Mouse (Mus musculus): ENCODE measurements at regions not wholly inside any gene's neighbourhood (a gene's known extent, or its start where the extent isn't known, plus 50 kb on each side); places are given as distances from the start of the nearest gene placed in this dataset.

DNA sequence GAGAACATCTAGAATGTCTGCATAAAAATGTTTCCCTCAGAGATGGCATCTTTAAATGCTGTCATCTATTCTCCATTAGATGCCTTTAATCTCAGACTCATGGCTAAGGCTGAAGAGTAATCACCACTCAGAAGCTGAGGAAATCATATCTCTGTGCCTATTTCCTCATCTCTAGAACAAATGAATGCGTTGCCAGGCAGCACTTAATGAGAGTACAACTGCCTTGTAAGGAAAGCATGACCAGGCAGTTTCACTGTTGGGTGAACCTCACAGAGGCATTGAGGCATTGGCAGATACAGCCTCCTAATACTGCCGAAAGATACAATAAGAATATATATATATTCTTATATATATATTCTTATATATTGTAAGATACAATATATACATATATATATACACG, 137.3 kb downstream of the Samd5 start:
- Histone ChIP-seq H3K79me2 (ENCODE audit: control insufficient read depth, insufficient read depth) (no peaks in the 10 kb centered on the region), H3K36me3 (ENCODE audit: control insufficient read depth, insufficient read depth) (no peaks in the 10 kb centered on the region), H3ac (ENCODE audit: control insufficient read depth, insufficient read length) (no peak overlapping the region), H3K4me2 (ENCODE audit: low read depth) (no peak overlapping the region), H3K4me3 (no peak overlapping the region), H3K27me3 (ENCODE audit: control insufficient read depth, insufficient read depth, insufficient read length) (no peaks in the 10 kb centered on the region)
- TF ChIP-seq CEBPB (IDR thresholded peaks at IDR 0.05; ENCODE audit: insufficient read depth, poor library complexity, severe bottlenecking) (no peak), USF1 (IDR thresholded peaks at IDR 0.05; ENCODE audit: low read depth) (no peak), REST (IDR thresholded peaks at IDR 0.05; ENCODE audit: insufficient read depth, insufficient read length) (no peak), MAX (IDR thresholded peaks at IDR 0.05; ENCODE audit: low read depth) (no peak), TCF12 (IDR thresholded peaks at IDR 0.05; ENCODE audit: insufficient read depth, poor library complexity, severe bottlenecking) (no peak), TCF3 (IDR thresholded peaks at IDR 0.05; ENCODE audit: insufficient read length, low read depth) (no peak), MYOG (IDR thresholded peaks at IDR 0.05; ENCODE audit: control insufficient read depth in 1 of 3, insufficient read depth in 1 of 3, insufficient read length in 2 of 3, low read depth in 2 of 3) (no peak), SRF (IDR thresholded peaks at IDR 0.05; ENCODE audit: control insufficient read depth, insufficient read length, low read depth) (no peak), E2F4 (IDR thresholded peaks at IDR 0.05; ENCODE audit: insufficient read depth) (no peak)

DNA sequence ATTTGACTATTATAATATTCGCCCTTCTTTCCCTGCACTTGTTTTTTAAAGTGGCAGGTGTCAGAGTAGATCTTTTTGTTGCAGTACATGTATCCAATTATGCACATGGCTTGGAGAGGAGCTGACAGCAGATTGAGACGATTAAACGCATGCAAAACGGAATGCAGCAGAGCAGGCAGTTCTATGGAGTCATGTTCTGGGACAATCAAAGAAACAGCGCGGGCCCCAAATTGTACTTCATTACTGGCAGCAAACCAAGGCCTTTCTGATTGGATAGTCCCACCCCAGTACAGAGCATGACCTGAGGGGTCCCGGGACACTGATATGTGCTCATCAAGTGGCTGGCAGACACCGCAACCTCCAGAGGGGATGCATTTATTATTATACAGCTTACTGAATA, 140.5 kb downstream of the Samd5 start:
- no peak overlapping the region for H3K4me3 ChIP-seq
- no peak overlapping the region for H3K4me2 ChIP-seq (ENCODE audit: low read depth)
- TF ChIP-seq REST (IDR thresholded peaks at IDR 0.05; ENCODE audit: insufficient read depth, insufficient read length) = no peak
- TF ChIP-seq POLR2A (IDR thresholded peaks at IDR 0.05; ENCODE audit: insufficient read length, low read depth) = no peak
- no peak for TF ChIP-seq USF1 (IDR thresholded peaks at IDR 0.05; ENCODE audit: low read depth)
- TF ChIP-seq MYOD1 (IDR thresholded peaks at IDR 0.05; ENCODE audit: control insufficient read depth in 1 of 3, insufficient read length in 2 of 3, low read depth in 2 of 3) = no peak
- TF ChIP-seq E2F4 (IDR thresholded peaks at IDR 0.05; ENCODE audit: insufficient read depth) = no peak
- no peak for TF ChIP-seq TCF3 (IDR thresholded peaks at IDR 0.05; ENCODE audit: insufficient read length, low read depth)
- TF ChIP-seq MAX (IDR thresholded peaks at IDR 0.05; ENCODE audit: low read depth) = no peak
- TF ChIP-seq SRF (IDR thresholded peaks at IDR 0.05; ENCODE audit: control insufficient read depth, insufficient read length, low read depth) = no peak
- no peak for TF ChIP-seq CEBPB (IDR thresholded peaks at IDR 0.05; ENCODE audit: insufficient read depth, poor library complexity, severe bottlenecking)
- no peak for TF ChIP-seq MYOG (IDR thresholded peaks at IDR 0.05; ENCODE audit: control insufficient read depth in 1 of 3, insufficient read depth in 1 of 3, insufficient read length in 2 of 3, low read depth in 2 of 3)
- TF ChIP-seq TCF12 (IDR thresholded peaks at IDR 0.05; ENCODE audit: insufficient read depth, poor library complexity, severe bottlenecking) = no peak
- no peak for TF ChIP-seq POLR2AphosphoS2 (IDR thresholded peaks at IDR 0.05; ENCODE audit: insufficient read length, low read depth)
- no peaks in the 10 kb centered on the region for H3K79me2 ChIP-seq (ENCODE audit: control insufficient read depth, insufficient read depth)
- H3ac ChIP-seq (ENCODE audit: control insufficient read depth, insufficient read length) = no peak overlapping the region
- H3K36me3 ChIP-seq (ENCODE audit: control insufficient read depth, insufficient read depth) = no peaks in the 10 kb centered on the region
- H3K27me3 ChIP-seq (ENCODE audit: control insufficient read depth, insufficient read depth, insufficient read length) = no peaks in the 10 kb centered on the region

DNA sequence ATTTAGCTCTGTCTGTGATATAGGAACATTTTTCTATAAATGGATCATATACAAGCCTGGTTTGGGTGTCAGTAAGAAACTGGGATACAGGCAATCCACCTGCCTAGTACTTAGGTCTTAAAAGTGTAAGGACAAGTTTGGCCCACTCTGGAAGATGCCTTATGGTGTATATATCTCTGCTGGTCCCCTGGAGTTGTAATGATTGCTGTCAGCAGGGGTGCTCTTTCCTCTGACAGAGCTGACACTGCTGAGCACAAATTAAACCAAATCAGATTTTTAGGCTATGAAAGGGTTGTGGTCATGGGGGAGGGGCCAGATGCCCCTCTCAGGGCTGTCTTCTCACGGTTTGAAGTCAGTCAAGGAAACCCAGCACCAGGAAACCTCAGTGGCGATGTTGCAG, 141.7 kb downstream of the Samd5 start:
- H3ac ChIP-seq (ENCODE audit: control insufficient read depth, insufficient read length) = no peak overlapping the region
- H3K36me3 ChIP-seq (ENCODE audit: control insufficient read depth, insufficient read depth) = no peaks in the 10 kb centered on the region
- H3K27me3 ChIP-seq (ENCODE audit: control insufficient read depth, insufficient read depth, insufficient read length) = no peaks in the 10 kb centered on the region
- no peak overlapping the region for H3K4me2 ChIP-seq (ENCODE audit: low read depth)
- no peak for TF ChIP-seq SRF (IDR thresholded peaks at IDR 0.05; ENCODE audit: control insufficient read depth, insufficient read length, low read depth)
- TF ChIP-seq POLR2A (IDR thresholded peaks at IDR 0.05; ENCODE audit: insufficient read length, low read depth) = no peak
- no peak for TF ChIP-seq USF1 (IDR thresholded peaks at IDR 0.05; ENCODE audit: low read depth)
- TF ChIP-seq CEBPB (IDR thresholded peaks at IDR 0.05; ENCODE audit: insufficient read depth, poor library complexity, severe bottlenecking) = no peak
- TF ChIP-seq TCF3 (IDR thresholded peaks at IDR 0.05; ENCODE audit: insufficient read length, low read depth) = no peak
- no peak for TF ChIP-seq E2F4 (IDR thresholded peaks at IDR 0.05; ENCODE audit: insufficient read depth)
- TF ChIP-seq REST (IDR thresholded peaks at IDR 0.05; ENCODE audit: insufficient read depth, insufficient read length) = no peak
- TF ChIP-seq POLR2AphosphoS2 (IDR thresholded peaks at IDR 0.05; ENCODE audit: insufficient read length, low read depth) = no peak
- TF ChIP-seq MYOG (IDR thresholded peaks at IDR 0.05; ENCODE audit: control insufficient read depth in 1 of 3, insufficient read depth in 1 of 3, insufficient read length in 2 of 3, low read depth in 2 of 3) = no peak
- no peak for TF ChIP-seq MAX (IDR thresholded peaks at IDR 0.05; ENCODE audit: low read depth)
- TF ChIP-seq MYOD1 (IDR thresholded peaks at IDR 0.05; ENCODE audit: control insufficient read depth in 1 of 3, insufficient read length in 2 of 3, low read depth in 2 of 3) = no peak
- TF ChIP-seq TCF12 (IDR thresholded peaks at IDR 0.05; ENCODE audit: insufficient read depth, poor library complexity, severe bottlenecking) = no peak
- no peak overlapping the region for H3K4me3 ChIP-seq
- H3K79me2 ChIP-seq (ENCODE audit: control insufficient read depth, insufficient read depth) = no peaks in the 10 kb centered on the region

DNA sequence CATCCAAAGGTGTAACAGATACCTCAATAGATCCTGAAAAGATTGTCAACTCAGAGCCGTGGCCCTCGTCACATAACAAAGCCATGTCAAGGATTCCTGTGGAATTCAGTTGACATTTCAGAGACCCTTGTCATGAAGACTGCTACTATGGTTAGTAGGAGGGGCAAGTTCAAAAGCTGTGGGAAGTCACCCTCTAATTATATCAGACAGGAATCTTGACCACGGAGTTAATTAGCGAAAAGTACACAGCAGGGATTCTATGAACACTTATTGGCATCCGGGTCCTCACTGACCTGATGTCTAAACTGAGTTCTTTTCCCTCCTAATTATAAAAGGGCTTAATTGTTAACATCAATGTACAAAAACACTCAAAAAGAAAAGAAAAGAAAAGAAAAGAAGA, 143.1 kb downstream of the Samd5 start:
- TF ChIP-seq POLR2AphosphoS2 (IDR thresholded peaks at IDR 0.05; ENCODE audit: insufficient read length, low read depth) = no peak
- no peak for TF ChIP-seq TCF12 (IDR thresholded peaks at IDR 0.05; ENCODE audit: insufficient read depth, poor library complexity, severe bottlenecking)
- no peak for TF ChIP-seq REST (IDR thresholded peaks at IDR 0.05; ENCODE audit: insufficient read depth, insufficient read length)
- TF ChIP-seq CEBPB (IDR thresholded peaks at IDR 0.05; ENCODE audit: insufficient read depth, poor library complexity, severe bottlenecking) = no peak

DNA sequence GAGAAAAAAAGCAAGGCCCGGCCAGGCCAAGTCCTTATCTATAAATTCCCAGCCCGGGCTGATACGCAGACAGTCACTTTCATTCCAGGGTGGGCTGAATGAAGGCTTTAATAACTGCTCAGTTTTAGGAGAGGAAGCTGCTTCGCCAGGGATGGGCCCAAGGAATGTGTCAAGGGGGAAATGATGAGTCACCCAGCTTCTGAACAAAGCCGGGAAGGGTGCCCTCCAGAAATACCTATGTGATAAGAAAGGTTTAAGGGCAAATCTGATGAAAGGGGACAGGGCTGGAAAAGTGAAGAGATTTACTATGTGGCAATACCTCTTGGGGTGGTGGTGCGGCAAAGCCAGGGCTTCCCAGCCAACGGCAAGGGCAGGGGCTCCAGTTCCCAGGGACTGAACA, 145.6 kb downstream of the Samd5 start:
- no peaks in the 10 kb centered on the region for H3K79me2 ChIP-seq (ENCODE audit: control insufficient read depth, insufficient read depth)
- H3K4me2 ChIP-seq (ENCODE audit: low read depth) = no peak overlapping the region
- no peaks in the 10 kb centered on the region for H3K27me3 ChIP-seq (ENCODE audit: control insufficient read depth, insufficient read depth, insufficient read length)
- H3ac ChIP-seq (ENCODE audit: control insufficient read depth, insufficient read length) = no peak overlapping the region
- TF ChIP-seq REST (IDR thresholded peaks at IDR 0.05; ENCODE audit: insufficient read depth, insufficient read length) (no peak), USF1 (IDR thresholded peaks at IDR 0.05; ENCODE audit: low read depth) (no peak), E2F4 (IDR thresholded peaks at IDR 0.05; ENCODE audit: insufficient read depth) (no peak), MYOG (IDR thresholded peaks at IDR 0.05; ENCODE audit: control insufficient read depth in 1 of 3, insufficient read depth in 1 of 3, insufficient read length in 2 of 3, low read depth in 2 of 3) (no peak), MYOD1 (IDR thresholded peaks at IDR 0.05; ENCODE audit: control insufficient read depth in 1 of 3, insufficient read length in 2 of 3, low read depth in 2 of 3) (no peak), POLR2A (IDR thresholded peaks at IDR 0.05; ENCODE audit: insufficient read length, low read depth) (no peak), TCF12 (IDR thresholded peaks at IDR 0.05; ENCODE audit: insufficient read depth, poor library complexity, severe bottlenecking) (no peak), CEBPB (IDR thresholded peaks at IDR 0.05; ENCODE audit: insufficient read depth, poor library complexity, severe bottlenecking) (no peak), MAX (IDR thresholded peaks at IDR 0.05; ENCODE audit: low read depth) (no peak), TCF3 (IDR thresholded peaks at IDR 0.05; ENCODE audit: insufficient read length, low read depth) (no peak), POLR2AphosphoS2 (IDR thresholded peaks at IDR 0.05; ENCODE audit: insufficient read length, low read depth) (no peak), SRF (IDR thresholded peaks at IDR 0.05; ENCODE audit: control insufficient read depth, insufficient read length, low read depth) (no peak)
- no peak overlapping the region for H3K4me3 ChIP-seq
- no peaks in the 10 kb centered on the region for H3K36me3 ChIP-seq (ENCODE audit: control insufficient read depth, insufficient read depth)

More for the DNA sequence above, 143.1 kb downstream of the Samd5 start:
- no peaks in the 10 kb centered on the region for H3K36me3 ChIP-seq (ENCODE audit: control insufficient read depth, insufficient read depth)
- no peaks in the 10 kb centered on the region for H3K79me2 ChIP-seq (ENCODE audit: control insufficient read depth, insufficient read depth)
- H3K4me3 ChIP-seq = no peak overlapping the region
- H3K4me2 ChIP-seq (ENCODE audit: low read depth) = no peak overlapping the region
- H3K27me3 ChIP-seq (ENCODE audit: control insufficient read depth, insufficient read depth, insufficient read length) = no peaks in the 10 kb centered on the region
- no peak overlapping the region for H3ac ChIP-seq (ENCODE audit: control insufficient read depth, insufficient read length)
